Mouse (Mus musculus): ENCODE data around the gene Lcn9. TPM values are rescaled to one million over a fixed set of nuclear protein-coding genes. Genes with fewer than 3 reads are reported as not detected.
"Not testable (repeated sequence)": the region's sequence is repeated elsewhere in the genome, so short reads cannot be mapped to it uniquely, and the experiment has no call there.

The Lcn9 gene
- not detected for total RNA-seq (2021)

- intact Hi-C loops (cut with DNase I): no loop called here
- DNase-seq (ENCODE audit: extremely low spot score in 1 of 2, low spot score in 2 of 2): peak; percentile 26 to 49
Observed at GRCm38 (mm10) chr2:25822806-25823205, at the start of gene Lcn9. Gene Lcn9, plus strand, starts transcription at chr2:25823153.

- DNase-seq (ENCODE audit: extremely low spot score in 1 of 2, low spot score in 2 of 2): no peak
- intact Hi-C loops (cut with DNase I): no loop called here
Observed at GRCm38 (mm10) chr2:25773507-25773906, 49.4 kb upstream of the Lcn9 start.

- intact Hi-C loops (cut with DNase I): no loop called here
- DNase-seq (ENCODE audit: extremely low spot score in 1 of 2, low spot score in 2 of 2): no peak
Observed at GRCm38 (mm10) chr2:25774640-25775039, 48.3 kb upstream of the Lcn9 start.

GRCm38 (mm10) chr2:25775991-25776390 is 47.0 kb upstream of the Lcn9 start:
- DNase-seq (ENCODE audit: extremely low spot score in 1 of 2, low spot score in 2 of 2): no peak
- intact Hi-C loops (cut with DNase I): no loop called here

GRCm38 (mm10) chr2:25776717-25777116 is 46.2 kb upstream of the Lcn9 start, which contains the start of gene Lcn11:
Gene Lcn11, plus strand, starts transcription at chr2:25777017.
- intact Hi-C loops (cut with DNase I): no loop called here
- DNase-seq (ENCODE audit: extremely low spot score in 1 of 2, low spot score in 2 of 2): no peak

- DNase-seq (ENCODE audit: extremely low spot score in 1 of 2, low spot score in 2 of 2): no peak
- intact Hi-C loops (cut with DNase I): no loop called here
Observed at GRCm38 (mm10) chr2:25779076-25779475, 43.9 kb upstream of the Lcn9 start.

- intact Hi-C loops (cut with DNase I): no loop called here
Observed at GRCm38 (mm10) chr2:25780921-25781320, 42.0 kb upstream of the Lcn9 start.

GRCm38 (mm10) chr2:25781957-25782356 is 41.0 kb upstream of the Lcn9 start, which contains the start of gene Gm13539:
Gene Gm13539, plus strand, starts transcription at chr2:25782257.
- intact Hi-C loops (cut with DNase I): no loop called here
- DNase-seq (ENCODE audit: extremely low spot score in 1 of 2, low spot score in 2 of 2): no peak

More at GRCm38 (mm10) chr2:25780921-25781320, 42.0 kb upstream of the Lcn9 start:
- DNase-seq (ENCODE audit: extremely low spot score in 1 of 2, low spot score in 2 of 2): no peak

GRCm38 (mm10) chr2:25785573-25786322 is 37.2 kb upstream of the Lcn9 start:
- no peak for DNase-seq (ENCODE audit: extremely low spot score in 1 of 2, low spot score in 2 of 2)
- intact Hi-C loops (cut with DNase I): no loop called here

GRCm38 (mm10) chr2:25789092-25789491 is 33.9 kb upstream of the Lcn9 start:
- no peak for DNase-seq (ENCODE audit: extremely low spot score in 1 of 2, low spot score in 2 of 2)
- intact Hi-C loops (cut with DNase I): no loop called here

GRCm38 (mm10) chr2:25797635-25798034 is 25.3 kb upstream of the Lcn9 start:
- no peak for DNase-seq (ENCODE audit: extremely low spot score in 1 of 2, low spot score in 2 of 2)
- intact Hi-C loops (cut with DNase I): no loop called here

GRCm38 (mm10) chr2:25798065-25798464 is 24.9 kb upstream of the Lcn9 start:
- intact Hi-C loops (cut with DNase I): no loop called here
- DNase-seq (ENCODE audit: extremely low spot score in 1 of 2, low spot score in 2 of 2): no peak

GRCm38 (mm10) chr2:25811711-25812110 is 11.2 kb upstream of the Lcn9 start:
- intact Hi-C loops (cut with DNase I): no loop called here

GRCm38 (mm10) chr2:25813364-25813763 is 9.6 kb upstream of the Lcn9 start:
- no peak for DNase-seq (ENCODE audit: extremely low spot score in 1 of 2, low spot score in 2 of 2)
- intact Hi-C loops (cut with DNase I): no loop called here

More at GRCm38 (mm10) chr2:25811711-25812110, 11.2 kb upstream of the Lcn9 start:
- DNase-seq (ENCODE audit: extremely low spot score in 1 of 2, low spot score in 2 of 2): no peak

GRCm38 (mm10) chr2:25815748-25816147 is 7.2 kb upstream of the Lcn9 start, which contains the start of gene Glt6d1:
Gene Glt6d1, minus strand, starts transcription at chr2:25815848.
- DNase-seq (ENCODE audit: extremely low spot score in 1 of 2, low spot score in 2 of 2); intact Hi-C loops (cut with DNase I): not testable (repeated sequence)

GRCm38 (mm10) chr2:25824751-25825150 is 1.8 kb downstream of the Lcn9 start:
- DNase-seq (ENCODE audit: extremely low spot score in 1 of 2, low spot score in 2 of 2): no peak
- intact Hi-C loops (cut with DNase I): no loop called here

GRCm38 (mm10) chr2:25828344-25828947 is 5.5 kb downstream of the Lcn9 start:
- intact Hi-C loops (cut with DNase I): no loop called here
- DNase-seq (ENCODE audit: extremely low spot score in 1 of 2, low spot score in 2 of 2): no peak

GRCm38 (mm10) chr2:25830786-25831185 is 7.8 kb downstream of the Lcn9 start:
- intact Hi-C loops (cut with DNase I): loop anchor here (10.0 kb wide), 2 partner anchors 154 to 314 kb away; partner anchors contain the start of gene Camsap1
- no peak for DNase-seq (ENCODE audit: extremely low spot score in 1 of 2, low spot score in 2 of 2)

- intact Hi-C loops (cut with DNase I): loop anchor here (10.0 kb wide), 2 partner anchors 149 to 309 kb away; partner anchors contain the start of gene Camsap1
- DNase-seq (ENCODE audit: extremely low spot score in 1 of 2, low spot score in 2 of 2): peak; percentile 68 to 75
Observed at GRCm38 (mm10) chr2:25836291-25836690, 13.3 kb downstream of the Lcn9 start.

- no peak for DNase-seq (ENCODE audit: extremely low spot score in 1 of 2, low spot score in 2 of 2)
- intact Hi-C loops (cut with DNase I): no loop called here
Observed at GRCm38 (mm10) chr2:25842161-25842560, 19.2 kb downstream of the Lcn9 start.

Measured in left cerebral cortex, postnatal 10 days (tissue).